Mouse (Mus musculus): ENCODE measurements around the gene Vps39.
A peak's percentile ranks its signal among the peaks of the same experiment; 100 is the strongest.

Vps39 gene

DNA sequence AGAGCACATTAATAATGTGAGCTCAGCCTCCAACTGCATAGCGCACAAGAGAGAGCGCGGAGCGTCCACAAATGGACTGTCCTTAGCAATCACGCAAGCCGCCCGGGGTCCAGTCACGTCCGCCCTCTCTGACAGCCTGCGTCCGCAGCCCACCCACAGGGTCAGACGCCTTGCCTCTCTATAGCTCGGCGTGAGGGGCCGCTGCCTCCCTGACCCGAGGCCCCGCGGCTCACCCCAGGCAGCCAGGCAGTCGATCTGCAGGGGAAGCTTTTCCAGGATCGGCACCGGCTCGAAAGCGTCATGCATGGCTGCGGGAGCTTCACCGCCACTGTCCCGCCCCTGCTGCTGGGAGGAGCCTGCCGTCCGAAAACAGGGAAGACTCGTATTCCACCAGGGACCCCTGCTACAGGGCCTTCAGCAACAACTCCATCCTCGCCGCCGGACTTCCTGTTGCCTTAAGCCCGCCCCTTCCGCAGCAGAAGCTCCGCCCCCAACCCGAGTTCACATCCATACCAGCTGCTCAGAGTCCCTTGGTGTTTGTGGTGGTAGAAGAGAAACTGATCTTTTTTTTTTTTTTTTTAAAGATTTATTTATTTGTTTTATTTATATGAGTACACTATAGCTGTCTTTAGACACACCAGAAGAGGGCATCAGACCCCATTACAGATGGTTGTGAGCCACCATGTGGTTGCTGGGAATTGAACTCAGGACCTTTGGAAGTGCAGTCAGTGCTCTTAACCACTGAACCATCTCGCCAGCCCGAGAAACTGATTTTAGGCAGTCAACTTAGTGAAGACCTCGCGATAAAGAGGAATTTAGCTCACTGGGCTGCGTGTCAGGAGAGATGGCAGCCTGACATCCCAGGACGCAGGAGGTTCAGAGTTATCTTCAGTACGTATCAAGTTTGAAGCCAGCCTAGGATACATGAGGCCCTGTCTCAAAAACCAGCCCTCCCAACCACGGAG lies at the start of gene Vps39:
Gene Vps39 (minus strand): TSS at position 456 of the 965 bp plus-strand sequence.
- ATAC-seq (ENCODE audit: insufficient number of reproducible peaks, low FRiP score, low TSS enrichment) = peak; percentile 87

DNA sequence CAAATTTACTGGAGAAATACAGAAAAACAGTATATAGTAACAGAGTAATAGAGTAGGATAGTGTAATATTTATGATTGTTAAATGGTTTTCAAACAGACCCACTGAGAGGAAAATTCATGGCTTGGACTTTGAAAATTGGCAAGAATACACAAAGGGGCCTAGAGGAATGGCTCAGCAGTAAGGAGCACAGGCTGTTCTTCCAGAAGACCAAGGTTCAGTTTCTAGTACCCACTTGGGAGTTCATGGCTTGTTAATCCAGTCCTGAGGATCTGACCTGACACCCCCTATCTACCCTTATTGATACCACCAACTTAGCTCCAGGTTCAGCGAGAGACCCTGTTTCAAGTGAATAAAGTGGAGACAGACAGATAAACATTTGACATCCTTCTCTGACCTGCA lies 45.0 kb upstream of the Vps39 start:
- no peak for ATAC-seq (ENCODE audit: insufficient number of reproducible peaks, low FRiP score, low TSS enrichment)

DNA sequence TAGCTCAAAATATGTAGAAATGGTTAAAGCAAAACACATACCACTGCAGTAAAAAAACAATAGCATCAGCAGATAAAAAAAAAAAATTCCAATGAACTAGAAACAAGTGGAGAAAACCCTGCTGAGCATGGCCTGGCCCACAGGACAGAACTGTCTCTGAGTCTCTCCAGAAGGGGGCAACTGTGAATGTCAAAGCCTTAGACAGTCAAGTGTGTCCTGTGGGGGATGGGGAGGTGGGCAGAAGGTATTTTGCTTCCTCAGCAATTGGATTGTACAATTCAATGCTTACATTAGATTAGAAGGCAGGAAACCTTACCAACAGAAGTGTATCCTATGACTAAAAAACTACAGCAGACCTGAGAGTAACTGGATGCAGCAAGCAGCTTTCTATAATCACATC lies 39.5 kb upstream of the Vps39 start:
- ATAC-seq (ENCODE audit: insufficient number of reproducible peaks, low FRiP score, low TSS enrichment) = no peak

DNA sequence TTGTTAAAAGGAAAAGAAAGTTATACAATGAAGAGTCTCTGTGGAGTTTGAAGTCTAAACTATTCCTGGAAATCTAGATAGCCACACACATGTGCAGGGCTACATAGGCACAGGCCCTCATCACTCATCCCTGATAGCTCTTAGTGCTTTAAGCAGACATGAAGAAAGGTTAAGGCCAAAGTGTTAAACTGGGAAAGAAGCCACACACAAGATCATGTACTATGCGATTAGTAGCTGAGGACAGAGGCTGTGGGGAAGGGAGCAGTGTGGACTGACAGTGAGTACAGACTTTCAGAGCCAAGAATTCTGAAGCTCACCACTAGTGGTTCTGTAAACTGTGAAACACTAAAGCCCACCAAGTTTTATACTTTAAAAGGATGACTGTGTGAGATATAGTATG lies 38.0 kb upstream of the Vps39 start:
- ATAC-seq (ENCODE audit: insufficient number of reproducible peaks, low FRiP score, low TSS enrichment) = no peak

DNA sequence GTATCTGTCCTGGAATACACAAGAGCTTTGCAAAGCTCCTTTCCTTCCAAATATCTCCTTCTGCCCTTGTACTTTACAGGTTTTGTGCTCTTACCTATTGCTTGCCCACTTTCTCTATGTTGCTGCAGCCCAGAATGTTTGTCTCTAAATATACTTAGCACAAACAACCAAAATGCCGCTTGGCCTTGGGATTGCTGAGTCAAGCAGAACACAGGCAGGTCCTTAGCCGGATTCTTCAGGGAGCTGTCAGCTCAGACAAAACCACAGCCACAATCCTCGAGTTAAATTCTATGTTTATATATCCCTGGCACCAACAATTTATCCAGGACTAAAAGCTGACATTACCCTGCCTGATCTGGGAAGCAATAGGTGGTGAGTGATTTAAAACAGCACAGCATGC lies 36.4 kb upstream of the Vps39 start:
- no peak for ATAC-seq (ENCODE audit: insufficient number of reproducible peaks, low FRiP score, low TSS enrichment)

DNA sequence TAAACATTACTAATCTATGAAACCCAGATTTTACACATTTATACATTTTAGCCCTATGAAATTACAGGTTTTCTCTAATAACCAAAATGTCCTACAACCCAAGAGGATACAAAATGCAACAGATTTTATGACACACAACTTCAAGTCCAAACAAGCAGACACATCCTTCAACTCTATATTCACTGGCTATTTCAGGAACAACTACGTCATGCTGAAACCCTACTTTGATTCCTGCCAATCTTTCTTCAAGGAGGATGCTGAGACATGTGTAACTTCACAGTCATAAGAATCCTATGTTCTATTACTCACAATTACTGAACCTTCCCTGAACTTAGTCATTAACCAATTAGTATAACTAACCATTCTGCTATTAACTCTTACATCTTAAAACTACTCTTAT lies 34.4 kb upstream of the Vps39 start:
- no peak for ATAC-seq (ENCODE audit: insufficient number of reproducible peaks, low FRiP score, low TSS enrichment)

DNA sequence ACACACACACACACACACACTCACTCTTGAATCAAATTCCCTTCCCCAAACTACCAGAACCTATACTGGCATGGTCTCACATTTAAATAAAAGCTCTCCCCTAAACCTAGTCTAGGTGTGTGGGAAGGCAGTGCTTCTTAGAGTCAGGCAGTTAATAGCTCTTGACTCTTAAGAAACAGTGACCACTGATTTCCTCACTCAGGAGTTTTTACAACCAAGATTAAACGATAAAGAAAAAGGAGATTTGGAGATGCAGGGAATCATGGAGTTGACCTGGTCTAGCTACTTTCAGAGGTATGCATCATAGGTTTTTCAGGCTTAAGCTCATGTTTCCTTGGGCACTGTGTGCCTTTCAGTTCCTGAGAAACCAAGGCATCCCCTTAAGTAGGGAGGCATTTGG lies 33.3 kb upstream of the Vps39 start:
- no peak for ATAC-seq (ENCODE audit: insufficient number of reproducible peaks, low FRiP score, low TSS enrichment)

DNA sequence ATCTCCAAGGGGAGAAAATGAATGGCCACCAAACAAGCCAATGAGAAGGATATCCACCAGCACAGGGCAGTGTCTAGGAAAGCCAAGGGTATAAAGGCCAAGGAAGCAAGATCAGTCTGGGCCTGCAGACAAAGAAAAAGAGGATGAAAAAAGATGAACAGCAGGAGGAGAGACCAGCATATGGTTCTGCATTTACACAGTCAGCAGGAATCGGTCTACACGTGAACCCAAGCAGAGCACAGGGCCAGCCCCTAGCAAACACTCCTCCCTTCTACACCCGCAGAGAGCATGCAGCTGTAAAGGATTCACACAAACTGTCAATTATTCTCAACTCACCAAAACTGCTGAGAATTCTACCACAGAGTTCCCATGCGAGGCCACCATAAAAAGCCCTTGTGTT lies 20.9 kb upstream of the Vps39 start:
- ATAC-seq (ENCODE audit: insufficient number of reproducible peaks, low FRiP score, low TSS enrichment) = peak; percentile 56; the same call in 1 of the 2 replicates

DNA sequence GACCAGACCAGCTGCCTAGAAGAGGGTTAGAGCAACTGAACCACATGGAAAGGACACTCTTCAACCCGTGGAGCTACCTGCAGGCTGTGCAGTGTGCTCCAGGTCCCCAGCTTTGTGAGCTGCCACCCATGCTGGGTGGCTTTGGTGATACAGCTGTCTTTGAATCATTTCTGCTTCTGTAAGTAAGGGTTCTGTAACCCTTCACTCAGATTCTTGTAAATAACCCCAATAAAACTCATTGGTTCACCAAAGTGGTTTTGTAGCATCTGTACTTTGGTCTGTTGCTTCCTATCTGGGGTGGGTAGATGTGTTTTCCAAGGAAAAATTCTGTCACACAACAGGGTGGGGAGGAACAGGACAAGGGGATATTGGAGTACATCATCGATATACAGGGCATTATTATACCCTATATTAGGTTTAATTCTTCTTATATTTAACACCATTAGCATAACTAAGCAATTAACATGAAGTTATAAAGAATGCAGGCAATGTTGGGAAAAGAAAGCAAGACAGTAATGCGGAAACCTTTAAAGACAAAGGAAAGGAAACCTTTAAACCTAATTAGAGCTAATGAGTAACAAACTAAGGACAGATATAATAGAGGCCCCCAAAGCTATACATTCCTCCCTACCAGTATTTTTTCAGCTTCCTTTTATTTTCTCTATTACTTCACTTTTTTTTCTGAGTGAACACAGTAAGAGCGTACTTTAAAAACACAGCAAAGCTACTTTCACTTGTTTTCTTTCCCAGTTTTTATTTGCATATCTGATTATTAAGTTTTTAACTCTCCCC lies 14.7 kb upstream of the Vps39 start:
- no peak for ATAC-seq (ENCODE audit: insufficient number of reproducible peaks, low FRiP score, low TSS enrichment)

DNA sequence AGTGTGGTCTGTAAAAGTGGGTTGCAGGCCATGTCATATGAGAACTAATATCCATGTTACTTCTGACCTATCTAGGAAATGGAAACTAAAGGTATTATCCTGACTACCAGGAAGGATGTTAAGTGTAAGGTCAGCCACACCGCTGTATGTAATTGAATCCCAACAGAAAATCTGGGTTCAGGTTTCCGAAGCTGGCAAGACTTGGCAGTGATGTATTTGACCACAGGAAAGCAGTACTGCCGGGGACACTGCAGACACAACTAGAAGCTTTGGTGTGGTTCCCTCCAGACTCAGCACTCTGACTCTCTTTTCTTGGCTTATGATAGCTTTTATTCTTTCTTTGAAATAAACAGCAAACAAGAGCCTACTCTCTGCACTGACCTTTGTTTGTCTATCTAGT lies 13.6 kb upstream of the Vps39 start:
- no peak for ATAC-seq (ENCODE audit: insufficient number of reproducible peaks, low FRiP score, low TSS enrichment)

DNA sequence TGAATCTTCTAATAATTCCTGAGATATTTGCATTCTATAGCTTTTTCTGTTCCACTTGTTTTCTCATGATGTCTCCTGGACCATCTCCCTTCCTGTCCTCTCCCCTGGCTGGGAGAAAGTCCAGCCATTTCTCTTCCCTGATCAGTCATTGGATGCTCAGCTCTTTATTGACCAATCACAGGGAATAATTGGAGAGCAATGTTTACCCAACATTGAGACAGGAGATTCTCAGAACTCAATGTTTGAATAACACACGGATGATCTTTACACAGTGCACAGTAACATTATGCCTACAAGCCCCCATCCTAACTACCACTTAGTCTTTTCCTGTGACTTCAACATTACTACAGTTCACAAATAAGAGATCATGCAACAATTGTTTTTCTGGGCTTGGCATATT lies 7.5 kb upstream of the Vps39 start:
- ATAC-seq (ENCODE audit: insufficient number of reproducible peaks, low FRiP score, low TSS enrichment) = no peak

DNA sequence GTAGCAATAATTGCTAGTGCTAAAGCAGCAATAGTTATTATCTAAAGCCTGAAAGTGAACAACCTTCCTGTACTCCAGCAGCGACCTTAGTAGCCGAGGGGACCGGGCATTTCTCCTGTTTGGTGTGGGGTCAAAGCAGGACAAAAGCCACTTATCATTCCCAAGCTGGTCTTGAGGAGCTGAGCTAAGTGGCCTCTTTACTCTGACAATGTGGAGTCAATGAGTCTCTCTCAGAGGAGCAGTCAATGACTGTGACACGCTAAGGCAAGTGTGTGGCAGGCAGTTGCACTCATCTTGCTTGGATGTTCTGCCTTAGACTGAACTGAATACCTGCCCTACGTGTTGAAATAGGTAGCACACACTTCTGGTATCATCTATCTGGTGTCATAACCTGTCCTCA lies 1.6 kb downstream of the Vps39 start:
- no peak for ATAC-seq (ENCODE audit: insufficient number of reproducible peaks, low FRiP score, low TSS enrichment)

DNA sequence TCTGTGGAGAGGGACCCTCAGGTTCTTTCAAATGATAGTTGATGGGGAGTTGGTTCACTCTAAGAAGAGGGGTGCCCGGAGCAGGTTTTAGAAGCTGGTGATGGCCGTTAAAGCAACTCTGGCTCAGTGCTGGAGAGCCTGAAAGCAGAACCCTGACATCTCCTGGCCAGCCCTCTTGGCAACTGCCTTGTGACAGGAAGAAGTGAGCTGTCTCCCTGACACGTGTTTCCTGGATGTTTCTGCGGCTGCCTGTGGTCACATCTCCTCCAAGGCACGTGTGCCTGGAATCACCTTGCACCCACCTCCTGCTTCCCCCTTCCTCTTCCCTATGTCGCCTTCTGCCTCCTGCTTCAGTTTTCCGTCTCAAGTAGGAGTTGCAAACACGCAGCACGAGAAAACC lies 4.8 kb downstream of the Vps39 start:
- no peak for ATAC-seq (ENCODE audit: insufficient number of reproducible peaks, low FRiP score, low TSS enrichment)

DNA sequence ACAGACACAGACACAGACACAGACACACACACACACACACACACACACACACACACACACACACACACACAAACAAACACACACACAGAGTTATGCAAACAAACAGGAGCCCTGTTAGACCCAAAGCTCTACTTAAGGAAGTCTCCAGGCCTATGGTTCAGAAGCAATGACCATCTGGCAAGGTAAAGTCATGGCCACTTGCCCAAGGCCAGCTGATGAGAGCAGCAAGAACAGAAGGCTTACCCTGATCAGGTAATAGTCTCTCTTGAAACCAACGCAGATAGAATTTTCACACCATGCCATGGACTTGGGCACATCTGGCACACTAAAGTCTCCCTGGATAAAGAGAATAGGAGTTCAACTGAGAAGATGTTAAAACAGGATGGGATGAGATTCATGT lies 11.2 kb downstream of the Vps39 start:
- ATAC-seq (ENCODE audit: insufficient number of reproducible peaks, low FRiP score, low TSS enrichment) = 0 out of 2 replicates have a peak, but pooled peaks have one; percentile 20

DNA sequence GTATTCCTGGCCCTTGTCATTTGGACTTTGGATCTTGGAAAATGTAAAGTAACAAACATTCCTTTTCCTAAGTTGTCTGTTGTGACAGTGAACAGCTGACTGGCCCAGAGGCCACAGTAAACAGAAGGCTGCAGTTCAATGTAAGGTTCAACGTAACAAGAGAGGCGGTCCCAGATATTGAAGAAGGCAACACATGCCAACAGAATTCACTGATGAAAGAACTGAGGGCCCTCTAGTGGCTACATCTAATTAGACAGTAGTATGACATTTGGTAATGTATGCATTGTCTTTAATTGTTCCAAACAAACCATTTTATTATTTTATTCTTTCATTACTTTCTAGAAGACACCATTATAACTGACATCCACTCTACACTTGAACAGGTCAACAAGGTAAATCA lies 15.1 kb downstream of the Vps39 start:
- ATAC-seq (ENCODE audit: insufficient number of reproducible peaks, low FRiP score, low TSS enrichment) = no peak

DNA sequence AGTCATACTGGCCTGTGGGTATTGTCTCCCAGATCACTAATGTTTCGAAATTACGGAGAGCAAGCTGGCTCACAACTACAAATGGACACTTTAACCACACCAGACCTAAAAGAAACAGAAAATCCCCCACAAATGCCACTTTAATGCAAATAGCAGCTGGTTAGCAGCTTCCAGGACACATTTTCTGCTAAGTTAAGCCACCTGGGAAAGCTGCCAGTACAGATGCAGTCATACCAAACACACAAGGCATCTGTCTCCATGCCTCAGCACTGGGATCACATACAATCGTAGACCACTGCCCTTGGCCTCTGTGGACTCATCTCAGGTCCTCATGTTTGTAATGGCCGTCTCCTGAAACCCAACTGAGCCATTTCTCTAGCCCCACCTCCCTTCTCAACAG lies 21.4 kb downstream of the Vps39 start:
- no peak for ATAC-seq (ENCODE audit: insufficient number of reproducible peaks, low FRiP score, low TSS enrichment)

DNA sequence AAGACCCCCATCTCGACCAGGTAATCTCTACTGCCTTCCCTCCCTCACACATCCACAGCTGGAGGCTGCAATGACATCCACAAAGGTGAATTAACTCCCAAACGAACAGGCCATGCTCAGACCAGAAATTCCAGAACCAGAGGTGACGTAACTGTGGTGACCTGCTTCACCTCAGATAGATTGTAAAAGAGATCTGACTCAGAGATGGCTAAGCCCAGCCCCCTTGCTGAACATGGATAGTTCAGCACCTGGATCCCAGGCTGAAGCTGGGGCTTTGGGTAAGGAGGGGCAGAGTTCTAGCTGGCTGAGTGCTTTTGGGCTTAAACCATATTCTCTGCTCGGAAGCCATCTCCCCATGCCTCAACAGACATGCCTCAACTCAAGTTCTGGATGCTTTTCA lies 37.9 kb downstream of the Vps39 start:
- no peak for ATAC-seq (ENCODE audit: insufficient number of reproducible peaks, low FRiP score, low TSS enrichment)

DNA sequence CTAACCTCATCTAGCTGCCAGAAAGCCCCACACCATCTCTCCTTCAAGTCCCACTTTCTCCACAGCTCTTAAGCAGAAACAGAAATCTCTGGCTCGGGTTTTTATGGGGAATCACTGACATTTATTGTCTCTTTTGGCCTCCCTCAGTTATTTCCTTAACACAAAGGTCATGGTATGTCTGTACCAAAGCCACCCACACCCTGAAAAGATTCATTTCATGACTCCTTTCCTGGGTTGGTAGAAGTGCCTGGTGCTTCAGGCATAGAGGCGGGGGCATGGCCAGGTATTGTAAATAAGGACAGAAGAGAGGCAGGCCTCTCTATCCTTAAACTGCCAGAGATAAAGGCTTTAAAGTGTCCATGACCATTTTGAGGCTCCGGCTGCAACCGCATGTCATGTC lies 38.5 kb downstream of the Vps39 start:
- no peak for ATAC-seq (ENCODE audit: insufficient number of reproducible peaks, low FRiP score, low TSS enrichment)

DNA sequence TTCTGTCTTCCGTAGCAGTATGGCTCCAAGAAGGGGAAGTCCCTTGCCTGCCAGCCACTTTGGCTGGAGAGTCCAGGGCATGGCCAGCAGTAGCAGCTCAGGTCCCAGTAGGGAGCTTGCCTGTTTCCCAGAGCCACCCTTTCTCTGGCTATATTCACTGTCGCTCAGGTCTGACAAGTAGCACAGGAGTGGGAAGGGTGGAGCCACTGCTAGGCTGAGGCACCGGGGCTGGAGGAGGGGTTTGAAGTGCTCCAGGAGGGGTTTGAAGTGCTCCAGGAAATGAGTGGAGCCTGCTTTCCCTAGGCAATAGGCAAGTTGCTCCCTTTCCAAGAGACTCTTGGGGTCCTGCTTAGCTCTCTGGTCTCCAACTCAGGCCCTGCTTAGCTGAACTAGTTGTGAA lies 39.0 kb downstream of the Vps39 start, which contains the start of gene Pla2g4f:
Gene Pla2g4f (minus strand): TSS at position 190 of the 400 bp plus-strand sequence.
- ATAC-seq (ENCODE audit: insufficient number of reproducible peaks, low FRiP score, low TSS enrichment) = no peak

DNA sequence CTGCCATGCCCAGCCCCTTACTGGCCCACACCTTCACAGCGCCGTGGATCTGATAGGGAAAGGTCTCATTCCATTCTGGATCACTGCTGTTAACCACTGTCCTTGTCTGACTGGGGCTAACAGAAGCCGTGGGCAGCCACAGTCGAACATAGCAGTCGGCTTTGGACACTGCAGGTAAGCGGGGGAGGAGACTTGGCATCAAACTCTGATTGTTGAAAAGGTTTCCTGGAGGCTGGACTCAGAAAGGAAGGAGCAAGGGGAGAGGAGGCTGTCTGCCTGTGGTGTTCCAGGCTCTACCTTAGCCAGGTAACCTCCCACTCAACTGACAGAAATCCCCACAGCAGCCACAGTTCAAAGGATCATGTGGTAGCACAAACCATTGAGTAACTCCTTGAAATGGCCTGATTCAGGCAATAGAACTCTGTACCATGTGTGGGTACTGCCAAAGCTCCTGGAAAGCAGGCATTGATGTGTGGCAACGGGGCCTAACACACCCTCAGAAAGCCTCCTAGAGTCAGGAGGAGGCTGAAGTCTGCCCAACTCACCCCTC lies 40.6 kb downstream of the Vps39 start:
- no peak for ATAC-seq (ENCODE audit: insufficient number of reproducible peaks, low FRiP score, low TSS enrichment)

DNA sequence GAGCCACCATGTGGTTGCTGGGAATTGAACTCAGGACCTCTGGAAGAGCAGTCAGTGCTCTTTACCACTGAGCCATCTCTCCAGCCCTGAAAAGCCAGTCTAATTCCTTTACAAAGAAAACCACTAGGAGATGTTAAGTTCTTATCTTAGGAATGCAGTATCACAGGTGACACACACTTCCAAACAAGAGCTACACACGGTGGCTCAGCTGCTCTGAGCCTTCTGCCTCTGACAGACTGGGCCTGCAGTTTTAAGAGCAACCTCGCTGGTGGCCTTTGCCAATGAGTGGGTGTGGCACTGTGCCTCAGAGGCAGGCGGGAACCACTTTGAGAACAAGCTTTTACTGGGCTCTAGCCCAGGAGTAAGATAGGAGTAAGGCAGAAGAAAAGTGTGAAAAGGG lies 48.8 kb downstream of the Vps39 start:
- no peak for ATAC-seq (ENCODE audit: insufficient number of reproducible peaks, low FRiP score, low TSS enrichment)

Measured in cerebellum, adult (tissue).